Mouse (Mus musculus) C2C12 (cell line): Measurements from ENCODE around the gene Gm20219. TPM values are rescaled to one million over a fixed set of nuclear protein-coding genes. Genes with fewer than 3 reads are reported as not detected.

Experiments
- H3K27me3 ChIP-seq: one replicate; pipeline ENCODE4 v1.6.1; 2011; ENCODE audit not compliant: control insufficient read depth, insufficient read depth, insufficient read length
- H3K36me3 ChIP-seq: one replicate; pipeline ENCODE4 v1.6.1; 2011; ENCODE audit not compliant: control insufficient read depth, insufficient read depth
- H3K4me3 ChIP-seq: one replicate; pipeline ENCODE4 v1.5.1; 2011; ENCODE audit warnings: mild to moderate bottlenecking, control low read depth; ENCODE audit not compliant: poor library complexity, insufficient read depth, severe bottlenecking
- H3K79me2 ChIP-seq: one replicate; pipeline ENCODE4 v1.6.1; 2011; ENCODE audit not compliant: control insufficient read depth, insufficient read depth
- H3K79me3 ChIP-seq: one replicate; pipeline ENCODE4 v1.6.1; 2011; ENCODE audit warnings: low read depth, control low read depth
- H3ac ChIP-seq: one replicate; pipeline ENCODE3; 2011; ENCODE audit warnings: low read depth; ENCODE audit not compliant: control insufficient read depth, insufficient read length
- CEBPB ChIP-seq: IDR thresholded peaks from one replicate; pipeline ENCODE4 v1.6.1; 2011; ENCODE audit warnings: low read depth, mild to moderate bottlenecking, control low read depth, moderate library complexity
- CTCF ChIP-seq: IDR thresholded peaks from one replicate; pipeline ENCODE4 v1.5.1; 2011; ENCODE audit not compliant: control insufficient read depth, insufficient read depth, insufficient read length
- FOSL1 ChIP-seq: IDR thresholded peaks from one replicate; pipeline ENCODE4 v1.8.0; 2011; ENCODE audit warnings: mild to moderate bottlenecking, low read length; ENCODE audit not compliant: poor library complexity, insufficient read depth, severe bottlenecking
- MAX ChIP-seq: IDR thresholded peaks from one replicate; pipeline ENCODE4 v1.6.1; 2011; ENCODE audit warnings: mild to moderate bottlenecking, control low read depth
- MYOD1 ChIP-seq: IDR thresholded peaks from one replicate; pipeline ENCODE4 v1.6.1; 2011; ENCODE audit warnings: low read depth; ENCODE audit not compliant: control insufficient read depth, insufficient read length
- MYOG ChIP-seq: IDR thresholded peaks from one replicate; pipeline ENCODE4 v1.6.1; 2011; ENCODE audit not compliant: control insufficient read depth, insufficient read length; ENCODE audit errors: extremely low read depth
- USF1 ChIP-seq: IDR thresholded peaks from one replicate; pipeline ENCODE4 v1.6.1; 2011; ENCODE audit warnings: low read depth, mild to moderate bottlenecking, control low read depth, moderate library complexity
- polyA plus RNA-seq: library from polyadenylated mRNA; unstranded; fragments of >200 nt; fragmentation: generic; extraction: Trizol; gene quantifications from one replicate; pipeline ENCODE4 v1.2.1, GENCODE M21; 2012; ENCODE audit warnings: missing spikeins

Gm20219 gene
- polyA plus RNA-seq, 1 experiment = 0.09 TPM

GRCm38 (mm10) chr17:56550784-56551475, 3.3 kb downstream of the Gm20219 start:
- no peaks in the 10 kb centered on the region for H3K36me3 ChIP-seq
- H3K27me3 ChIP-seq = no peaks in the 10 kb centered on the region
- no peak for TF ChIP-seq USF1
- TF ChIP-seq MYOD1 = no peak
- no peak for TF ChIP-seq MAX
- no peak for TF ChIP-seq CEBPB
- no peak for TF ChIP-seq CTCF
- TF ChIP-seq FOSL1 = no peak
- TF ChIP-seq MYOG = no peak
- no peaks in the 10 kb centered on the region for H3K79me2 ChIP-seq
- no peaks in the 10 kb centered on the region for H3K79me3 ChIP-seq
- no peak overlapping the region for H3ac ChIP-seq
- no peak overlapping the region for H3K4me3 ChIP-seq

- H3K4me3 ChIP-seq = no peak overlapping the region
- no peak for TF ChIP-seq MAX
- no peaks in the 10 kb centered on the region for H3K36me3 ChIP-seq
- H3K27me3 ChIP-seq = no peaks in the 10 kb centered on the region
- H3K79me3 ChIP-seq = no peaks in the 10 kb centered on the region
- H3K79me2 ChIP-seq = no peaks in the 10 kb centered on the region
- no peak overlapping the region for H3ac ChIP-seq
Measured at GRCm38 (mm10) chr17:56548605-56549105, 5.5 kb downstream of the Gm20219 start.

GRCm38 (mm10) chr17:56547846-56548604, 6.2 kb downstream of the Gm20219 start:
- no peak for TF ChIP-seq MYOD1
- no peak for TF ChIP-seq FOSL1
- no peak for TF ChIP-seq MAX
- no peak for TF ChIP-seq MYOG
- no peak for TF ChIP-seq CEBPB
- TF ChIP-seq CTCF = no peak
- TF ChIP-seq USF1 = no peak

GRCm38 (mm10) chr17:56547116-56547845, 6.9 kb downstream of the Gm20219 start:
- Histone ChIP-seq H3K79me2 (no peaks in the 10 kb centered on the region), H3ac (no peak overlapping the region), H3K27me3 (no peaks in the 10 kb centered on the region), H3K79me3 (no peaks in the 10 kb centered on the region), H3K36me3 (no peaks in the 10 kb centered on the region), H3K4me3 (no peak overlapping the region)
- no peak for TF ChIP-seq CEBPB
- no peak for TF ChIP-seq CTCF
- no peak for TF ChIP-seq MYOG
- no peak for TF ChIP-seq USF1
- TF ChIP-seq FOSL1 = no peak
- no peak for TF ChIP-seq MAX
- TF ChIP-seq MYOD1 = no peak

More at GRCm38 (mm10) chr17:56547846-56548604, 6.2 kb downstream of the Gm20219 start:
- H3K27me3 ChIP-seq = no peaks in the 10 kb centered on the region
- H3K4me3 ChIP-seq = no peak overlapping the region
- no peaks in the 10 kb centered on the region for H3K79me3 ChIP-seq
- no peaks in the 10 kb centered on the region for H3K36me3 ChIP-seq
- H3ac ChIP-seq = no peak overlapping the region
- H3K79me2 ChIP-seq = no peaks in the 10 kb centered on the region

GRCm38 (mm10) chr17:56546576-56546975, 7.6 kb downstream of the Gm20219 start:
- H3K27me3 ChIP-seq = no peaks in the 10 kb centered on the region
- H3K79me2 ChIP-seq = no peaks in the 10 kb centered on the region
- no peak overlapping the region for H3ac ChIP-seq
- no peaks in the 10 kb centered on the region for H3K79me3 ChIP-seq
- no peak for TF ChIP-seq CEBPB
- TF ChIP-seq MYOG = no peak
- no peak for TF ChIP-seq MAX
- TF ChIP-seq FOSL1 = no peak
- no peak for TF ChIP-seq MYOD1
- TF ChIP-seq CTCF = no peak
- no peak for TF ChIP-seq USF1
- no peaks in the 10 kb centered on the region for H3K36me3 ChIP-seq
- no peak overlapping the region for H3K4me3 ChIP-seq
